Mouse (Mus musculus): Measurements from ENCODE around the gene Bhlhe23. TPM values are rescaled to one million over a fixed set of nuclear protein-coding genes. Genes with fewer than 3 reads are reported as not detected.

The Bhlhe23 gene
- polyA plus RNA-seq (2015; fragmentation: Nextera tagmentation; extraction: Ambion mirVana), result not detected in 2 replicates

DNA sequence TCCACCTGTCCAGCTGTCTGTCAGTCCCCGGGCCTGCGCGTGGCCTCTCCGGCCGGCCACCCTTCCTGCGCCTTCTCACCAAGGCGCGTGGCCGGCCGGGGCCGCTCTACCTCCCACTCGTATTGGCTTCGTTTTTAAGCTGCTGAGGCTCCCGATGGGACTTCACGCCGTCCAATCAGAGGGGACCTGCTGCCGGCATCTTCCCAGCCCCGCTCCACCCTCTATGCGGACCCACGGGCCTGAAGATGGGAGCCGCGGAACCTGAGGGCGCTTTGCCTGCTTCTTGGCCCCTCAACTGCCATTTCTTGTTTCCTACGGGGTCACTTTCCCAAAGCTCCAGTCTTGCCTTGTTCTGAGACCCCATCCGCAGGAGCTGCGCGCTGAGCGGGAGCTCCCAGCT, at the start of gene Bhlhe23:
TSS of gene Bhlhe23 (minus strand) at position 108 of the 400 bp plus-strand sequence.
- no peak for ATAC-seq (ENCODE audit: low FRiP score, low TSS enrichment)
- H3K9ac ChIP-seq (replicated peaks; ENCODE audit: low read length), result no peak within 1 kb of the TSS
- WGBS, result under 1% methylated on average over 28 of the region's 28 CpGs

DNA sequence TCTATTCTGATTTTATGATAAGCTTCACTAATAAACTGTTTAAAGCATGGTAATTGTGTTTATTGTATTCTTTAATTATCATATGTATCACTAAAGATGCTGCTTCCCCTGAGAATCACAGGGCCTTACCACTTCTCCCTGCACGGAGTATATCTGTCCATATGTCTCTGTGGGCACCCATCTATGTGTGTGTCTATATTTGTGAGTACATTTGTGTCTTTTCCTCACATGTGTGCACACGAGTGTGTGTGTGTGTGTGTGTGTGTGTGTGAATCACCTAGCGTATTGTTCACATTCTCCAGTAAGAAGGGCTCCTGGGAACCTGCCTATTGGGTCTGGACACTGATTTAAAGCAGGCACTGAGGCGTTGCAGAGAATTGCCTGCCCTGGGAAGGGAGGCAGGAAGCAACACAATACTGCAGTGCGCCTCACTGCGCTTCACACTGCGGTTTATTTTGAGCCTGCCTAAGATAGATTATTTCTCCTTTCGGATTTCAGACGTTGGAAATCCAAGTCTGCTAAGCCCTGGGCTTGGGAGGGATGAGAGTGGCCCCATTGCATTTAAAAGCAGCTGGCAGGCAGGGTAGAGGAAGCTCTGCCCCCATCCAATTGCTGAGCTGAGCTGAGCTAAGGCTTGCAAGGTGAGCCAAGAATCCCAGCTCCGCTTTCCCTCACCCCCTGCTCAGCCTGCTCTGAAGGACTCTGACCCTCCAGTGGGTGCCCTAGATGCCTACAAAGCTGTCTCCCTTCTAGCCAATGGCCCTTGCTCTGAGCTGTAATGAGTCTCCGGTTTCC, 48.6 kb upstream of the Bhlhe23 start:
- 0 out of 2 replicates have a peak, but pooled peaks cover 8% of the 10 kb centered on the region for H3K4me1 ChIP-seq (ENCODE audit: insufficient read depth, low read length)
- no peaks in the 10 kb centered on the region for H3K36me3 ChIP-seq (ENCODE audit: insufficient read depth, low read length)
- no peaks in the 10 kb centered on the region for H3K27me3 ChIP-seq (ENCODE audit: insufficient read depth, low read length)
- H3K9ac ChIP-seq (replicated peaks; ENCODE audit: low read length), result no peak overlapping the region
- H3K4me2 ChIP-seq (replicated peaks; ENCODE audit: low read depth, low read length), result 0 out of 2 replicates have a peak overlapping the region, but pooled peaks have one; percentile 6
- ATAC-seq (ENCODE audit: low FRiP score, low TSS enrichment), result peak; percentile 82
- H3K4me3 ChIP-seq (ENCODE audit: low read length), result no peak overlapping the region
- no peaks in the 10 kb centered on the region for H3K9me3 ChIP-seq (ENCODE audit: low read length)
- WGBS, result 23% methylated on average over 11 of the region's 11 CpGs
- peak overlapping the region; percentile 79 for H3K27ac ChIP-seq (ENCODE audit: low read length)

More for the DNA sequence above, at the start of gene Bhlhe23:
- Histone ChIP-seq H3K4me1 (ENCODE audit: insufficient read depth, low read length) (0 out of 2 replicates have a peak, but pooled peaks cover 7% of the 10 kb centered on the region), H3K36me3 (ENCODE audit: insufficient read depth, low read length) (no peaks in the 10 kb centered on the region), H3K9me3 (ENCODE audit: low read length) (no peaks in the 10 kb centered on the region), H3K27ac (ENCODE audit: low read length) (no peak within 1 kb of the TSS), H3K4me2 (replicated peaks; ENCODE audit: low read depth, low read length) (peak within 1 kb of the TSS; percentile 44), H3K27me3 (ENCODE audit: insufficient read depth, low read length) (peaks cover 90% of the 10 kb centered on the region), H3K4me3 (ENCODE audit: low read length) (peak within 1 kb of the TSS; percentile 30)

DNA sequence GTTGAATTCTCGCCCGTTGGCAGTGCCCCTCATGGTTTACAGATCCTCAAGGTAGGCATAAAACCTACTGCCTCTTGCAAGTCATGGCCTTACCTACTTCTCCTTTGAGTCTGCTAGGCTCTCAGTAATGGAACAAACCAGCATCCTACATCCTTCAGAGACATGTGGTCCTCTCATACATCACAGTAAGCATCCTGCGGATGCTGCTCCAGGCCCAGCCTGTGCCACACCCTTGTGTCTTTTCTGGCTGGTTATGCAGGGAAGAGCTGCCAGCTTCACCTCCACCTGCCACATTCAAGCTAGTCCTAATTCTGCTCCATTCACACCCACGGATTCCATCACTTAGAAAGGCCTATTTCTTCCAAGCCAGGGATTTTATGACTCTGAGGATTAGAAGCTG, 48.0 kb upstream of the Bhlhe23 start:
- Histone ChIP-seq H3K36me3 (ENCODE audit: insufficient read depth, low read length) (no peaks in the 10 kb centered on the region), H3K4me3 (ENCODE audit: low read length) (no peak overlapping the region), H3K4me1 (ENCODE audit: insufficient read depth, low read length) (0 out of 2 replicates have a peak, but pooled peaks cover 8% of the 10 kb centered on the region), H3K9me3 (ENCODE audit: low read length) (no peaks in the 10 kb centered on the region), H3K4me2 (replicated peaks; ENCODE audit: low read depth, low read length) (no peak overlapping the region), H3K9ac (replicated peaks; ENCODE audit: low read length) (no peak overlapping the region), H3K27ac (ENCODE audit: low read length) (no peak overlapping the region), H3K27me3 (ENCODE audit: insufficient read depth, low read length) (no peaks in the 10 kb centered on the region)
- no peak for ATAC-seq (ENCODE audit: low FRiP score, low TSS enrichment)
- WGBS, result 63% methylated on average over 4 of the region's 4 CpGs

DNA sequence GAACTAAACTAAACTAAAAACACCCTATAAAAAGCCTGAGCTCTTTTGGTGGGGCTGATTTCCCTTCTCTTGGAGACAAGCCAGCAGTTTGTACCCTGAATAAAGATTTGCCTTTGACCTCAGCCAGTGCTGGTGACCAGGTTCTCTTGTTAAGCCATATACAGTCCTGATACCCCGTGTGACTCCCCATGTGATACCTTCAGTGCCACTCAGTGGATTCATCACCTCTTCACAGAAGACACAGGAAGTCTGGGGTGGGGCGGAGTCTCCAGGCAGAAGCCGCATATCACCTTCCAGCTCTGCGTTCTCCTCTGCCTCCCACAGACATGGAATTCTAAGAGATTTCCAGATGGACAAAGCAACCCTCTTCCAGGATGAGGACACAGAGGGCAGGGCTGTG, 47.4 kb upstream of the Bhlhe23 start:
- no peak overlapping the region for H3K9ac ChIP-seq (replicated peaks; ENCODE audit: low read length)
- H3K36me3 ChIP-seq (ENCODE audit: insufficient read depth, low read length), result no peaks in the 10 kb centered on the region
- ATAC-seq (ENCODE audit: low FRiP score, low TSS enrichment), result no peak
- H3K27me3 ChIP-seq (ENCODE audit: insufficient read depth, low read length), result no peaks in the 10 kb centered on the region
- 0 out of 2 replicates have a peak, but pooled peaks cover 8% of the 10 kb centered on the region for H3K4me1 ChIP-seq (ENCODE audit: insufficient read depth, low read length)
- no peak overlapping the region for H3K4me3 ChIP-seq (ENCODE audit: low read length)
- no peak overlapping the region for H3K4me2 ChIP-seq (replicated peaks; ENCODE audit: low read depth, low read length)
- 31% methylated on average over 4 of the region's 4 CpGs for WGBS
- H3K27ac ChIP-seq (ENCODE audit: low read length), result no peak overlapping the region
- no peaks in the 10 kb centered on the region for H3K9me3 ChIP-seq (ENCODE audit: low read length)

DNA sequence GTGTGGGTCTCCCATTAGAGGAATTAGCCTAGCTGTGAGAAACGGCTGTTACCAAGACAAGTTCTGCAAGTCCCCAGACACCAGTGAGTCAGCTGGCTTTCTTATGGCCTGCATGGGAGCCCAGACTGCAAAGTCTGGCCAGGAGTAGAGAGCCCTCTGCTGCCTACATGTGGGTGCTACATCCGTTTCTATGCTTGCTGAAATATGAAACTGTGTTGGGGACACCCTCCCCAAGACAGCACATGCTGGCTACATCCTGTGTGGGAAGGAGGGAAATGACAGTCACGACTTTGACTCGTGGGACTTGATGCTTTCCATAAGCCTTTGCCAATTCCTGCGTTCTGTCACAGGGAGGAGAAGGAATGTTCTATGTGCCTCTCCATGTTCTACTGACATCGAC, 45.8 kb upstream of the Bhlhe23 start:
- Histone ChIP-seq H3K27me3 (ENCODE audit: insufficient read depth, low read length) (no peaks in the 10 kb centered on the region), H3K27ac (ENCODE audit: low read length) (no peak overlapping the region), H3K9ac (replicated peaks; ENCODE audit: low read length) (no peak overlapping the region), H3K9me3 (ENCODE audit: low read length) (no peaks in the 10 kb centered on the region), H3K4me2 (replicated peaks; ENCODE audit: low read depth, low read length) (no peak overlapping the region), H3K36me3 (ENCODE audit: insufficient read depth, low read length) (no peaks in the 10 kb centered on the region), H3K4me3 (ENCODE audit: low read length) (no peak overlapping the region), H3K4me1 (ENCODE audit: insufficient read depth, low read length) (0 out of 2 replicates have a peak, but pooled peaks cover 8% of the 10 kb centered on the region)
- ATAC-seq (ENCODE audit: low FRiP score, low TSS enrichment), result 0 out of 2 replicates have a peak, but pooled peaks have one; percentile 22
- WGBS, result 23% methylated on average over 6 of the region's 6 CpGs

DNA sequence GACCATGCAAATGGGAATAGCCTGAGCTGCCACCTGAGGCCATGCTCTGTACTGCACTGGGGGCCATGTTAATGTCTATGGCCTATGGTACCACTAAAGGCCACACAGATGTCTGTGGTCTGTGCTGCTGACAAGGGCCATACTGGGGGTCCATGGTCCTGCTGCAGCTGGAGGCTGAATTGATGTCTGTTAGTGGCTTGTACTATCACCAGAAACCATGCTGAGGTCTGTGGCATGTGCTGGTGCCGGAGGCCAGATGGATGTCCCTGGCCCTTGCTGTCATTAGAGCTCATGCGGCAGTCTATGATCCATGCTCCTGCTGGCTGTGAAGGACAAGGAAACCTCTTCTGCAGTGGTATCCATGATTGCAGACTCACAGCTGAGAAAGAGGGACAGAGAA, 42.8 kb upstream of the Bhlhe23 start:
- WGBS, result 78% methylated on average over 2 of the region's 2 CpGs

DNA sequence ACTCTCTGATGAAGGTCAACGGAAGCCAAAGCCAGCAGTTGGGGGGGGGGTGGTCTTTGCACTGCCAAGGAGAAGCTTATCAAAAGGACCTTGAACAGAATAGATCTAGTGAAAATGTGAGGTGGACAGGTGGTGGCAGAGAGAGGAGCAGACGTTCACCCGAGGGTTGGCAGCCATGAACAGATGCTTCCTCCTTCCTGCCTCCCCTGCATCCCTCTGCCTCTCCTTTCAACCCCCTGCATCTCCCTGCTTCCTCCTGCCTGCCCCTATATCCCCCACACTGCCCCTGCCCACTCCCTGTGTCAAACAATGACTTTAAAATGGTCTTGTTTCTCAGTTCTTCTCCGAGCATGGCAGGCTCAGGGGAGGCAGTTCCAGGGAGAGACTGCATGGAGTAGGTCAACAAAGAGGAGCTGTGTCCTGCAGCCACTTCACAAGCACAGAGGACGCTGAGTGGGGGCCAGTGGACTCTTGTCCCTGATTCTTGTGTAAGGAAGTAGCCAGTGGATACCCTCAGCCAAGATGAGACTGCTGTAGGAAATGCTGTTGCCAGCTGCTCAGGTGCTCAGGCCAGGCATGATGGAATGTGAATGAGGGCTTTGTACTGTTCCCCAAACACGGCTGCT, 39.9 kb upstream of the Bhlhe23 start:
- H3K9me3 ChIP-seq (ENCODE audit: low read length), result no peaks in the 10 kb centered on the region
- no peaks in the 10 kb centered on the region for H3K4me1 ChIP-seq (ENCODE audit: insufficient read depth, low read length)
- no peak overlapping the region for H3K9ac ChIP-seq (replicated peaks; ENCODE audit: low read length)
- H3K4me3 ChIP-seq (ENCODE audit: low read length), result no peak overlapping the region
- no peaks in the 10 kb centered on the region for H3K27me3 ChIP-seq (ENCODE audit: insufficient read depth, low read length)
- H3K27ac ChIP-seq (ENCODE audit: low read length), result no peak overlapping the region
- H3K4me2 ChIP-seq (replicated peaks; ENCODE audit: low read depth, low read length), result no peak overlapping the region
- WGBS, result 57% methylated on average over 6 of the region's 6 CpGs
- no peaks in the 10 kb centered on the region for H3K36me3 ChIP-seq (ENCODE audit: insufficient read depth, low read length)
- ATAC-seq (ENCODE audit: low FRiP score, low TSS enrichment), result no peak

More for the DNA sequence above, 42.8 kb upstream of the Bhlhe23 start:
- Histone ChIP-seq H3K4me1 (ENCODE audit: insufficient read depth, low read length) (no peaks in the 10 kb centered on the region), H3K4me3 (ENCODE audit: low read length) (no peak overlapping the region), H3K9ac (replicated peaks; ENCODE audit: low read length) (no peak overlapping the region), H3K27ac (ENCODE audit: low read length) (no peak overlapping the region), H3K27me3 (ENCODE audit: insufficient read depth, low read length) (no peaks in the 10 kb centered on the region), H3K4me2 (replicated peaks; ENCODE audit: low read depth, low read length) (no peak overlapping the region), H3K9me3 (ENCODE audit: low read length) (no peaks in the 10 kb centered on the region), H3K36me3 (ENCODE audit: insufficient read depth, low read length) (no peaks in the 10 kb centered on the region)
- no peak for ATAC-seq (ENCODE audit: low FRiP score, low TSS enrichment)

DNA sequence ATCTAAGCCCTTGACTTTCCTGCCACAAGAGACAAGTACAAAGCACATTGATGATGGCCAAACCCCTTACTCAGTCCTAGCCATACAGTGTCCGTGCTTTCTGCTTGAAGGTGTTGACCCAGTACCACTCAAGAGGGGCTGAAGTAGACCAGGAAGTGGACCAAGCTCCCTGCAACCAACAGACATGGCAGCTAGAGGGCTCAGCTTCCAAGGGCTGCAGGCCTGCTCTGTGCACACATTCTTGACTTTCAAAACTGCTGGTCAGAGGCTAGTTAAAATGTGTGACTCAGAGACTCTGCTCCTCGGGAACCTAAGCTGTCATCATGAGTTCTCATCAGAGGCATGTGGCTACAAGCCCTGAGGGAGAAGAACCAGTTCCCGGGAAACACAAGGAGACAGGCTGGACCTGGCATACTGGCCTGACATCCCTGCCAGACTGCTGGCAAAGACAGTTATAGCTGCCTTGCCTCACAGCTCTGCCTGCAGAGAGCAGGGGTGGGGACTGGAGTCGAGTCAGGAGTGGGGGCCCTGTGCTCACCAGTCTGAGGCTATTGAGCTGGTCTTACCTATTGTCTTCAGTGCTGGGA, 37.4 kb upstream of the Bhlhe23 start:
- H3K36me3 ChIP-seq (ENCODE audit: insufficient read depth, low read length), result no peaks in the 10 kb centered on the region
- no peaks in the 10 kb centered on the region for H3K4me1 ChIP-seq (ENCODE audit: insufficient read depth, low read length)
- H3K4me2 ChIP-seq (replicated peaks; ENCODE audit: low read depth, low read length), result no peak overlapping the region
- H3K9me3 ChIP-seq (ENCODE audit: low read length), result no peaks in the 10 kb centered on the region
- ATAC-seq (ENCODE audit: low FRiP score, low TSS enrichment), result no peak
- WGBS, result 61% methylated on average over 4 of the region's 4 CpGs
- no peaks in the 10 kb centered on the region for H3K27me3 ChIP-seq (ENCODE audit: insufficient read depth, low read length)
- no peak overlapping the region for H3K27ac ChIP-seq (ENCODE audit: low read length)
- H3K9ac ChIP-seq (replicated peaks; ENCODE audit: low read length), result no peak overlapping the region
- no peak overlapping the region for H3K4me3 ChIP-seq (ENCODE audit: low read length)

DNA sequence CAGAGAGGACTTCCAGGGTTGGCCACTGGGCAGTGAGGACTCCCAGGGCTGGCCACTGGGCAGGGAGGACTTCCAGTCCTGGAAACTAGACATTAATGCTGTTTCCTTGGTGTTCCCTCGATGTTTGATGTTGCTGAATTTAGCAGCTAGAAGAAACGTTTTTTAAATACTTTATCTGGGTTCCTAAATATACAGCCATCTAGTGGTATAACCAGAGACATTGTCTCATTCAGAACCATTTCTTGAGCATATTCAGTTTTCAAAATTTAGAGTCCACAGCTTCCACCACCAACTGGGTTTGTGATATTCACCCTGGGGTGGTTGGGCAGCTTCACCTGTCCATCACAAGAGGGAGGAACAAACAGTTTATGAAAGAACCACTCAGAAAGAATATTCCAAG, 34.3 kb upstream of the Bhlhe23 start:
- no peak for ATAC-seq (ENCODE audit: low FRiP score, low TSS enrichment)
- H3K36me3 ChIP-seq (ENCODE audit: insufficient read depth, low read length), result no peaks in the 10 kb centered on the region
- 58% methylated on average over 2 of the region's 2 CpGs for WGBS

More for the DNA sequence above, 34.3 kb upstream of the Bhlhe23 start:
- Histone ChIP-seq H3K4me1 (ENCODE audit: insufficient read depth, low read length) (no peaks in the 10 kb centered on the region), H3K4me3 (ENCODE audit: low read length) (no peak overlapping the region), H3K9me3 (ENCODE audit: low read length) (no peaks in the 10 kb centered on the region), H3K27ac (ENCODE audit: low read length) (no peak overlapping the region), H3K27me3 (ENCODE audit: insufficient read depth, low read length) (no peaks in the 10 kb centered on the region), H3K9ac (replicated peaks; ENCODE audit: low read length) (no peak overlapping the region), H3K4me2 (replicated peaks; ENCODE audit: low read depth, low read length) (no peak overlapping the region)
